26 mouse cellular contexts compared by ENCODE assay signal in genomic region chr4:49178891-49179290, GRCm38 (mm10).
A peak's percentile ranks its signal among the peaks of the same experiment; 100 is the strongest.
DNase-seq lines count a peak whose midpoint lies in the region; ATAC-seq and TF ChIP-seq lines count a peak whose summit lies in the region.
"Had no signal": no experiment of that assay in that cellular context is flagged by ENCODE, and none has a peak within 500 bp of the region (broad histone marks: within the 10 kb centered on the region; RNA-seq: fewer than 3 reads in every experiment).

No protein-coding gene starts in this region.

- TF ChIP-seq EP300 in stomach, postnatal 0 days (optimal IDR thresholded peaks at IDR 0.05), result no peak

- H3K27ac ChIP-seq in forebrain, embryonic 14.5 days (ENCODE audit: low read depth, low read length), result no peak overlapping the region
- H3K27ac ChIP-seq in forebrain, embryonic 12.5 days, result no peak overlapping the region
- H3K27ac ChIP-seq in intestine, embryonic 15.5 days, result 0 out of 2 replicates have a peak overlapping the region, but pooled peaks have one; percentile 23
- no peak overlapping the region for H3K27ac ChIP-seq in intestine, postnatal 0 days (ENCODE audit: low read depth, low read length)
- H3K27ac ChIP-seq in midbrain, embryonic 13.5 days, result peak overlapping the region; percentile 20; the same call in 1 of the 2 replicates
- H3K27ac ChIP-seq in midbrain, embryonic 15.5 days, result no peak overlapping the region
- H3K27ac ChIP-seq in stomach, embryonic 16.5 days (ENCODE audit: low read length), result peak overlapping the region; percentile 47; the same call in 1 of the 2 replicates
- no peak overlapping the region for H3K27ac ChIP-seq in stomach, postnatal 0 days (replicated peaks)
- H3K27ac ChIP-seq: embryonic facial prominence, embryonic 10.5 days; embryonic facial prominence, embryonic 15.5 days; forebrain, embryonic 13.5 days; kidney, postnatal 0 days; limb, embryonic 13.5 days; liver, embryonic 14.5 days had no signal

- H3K27me3 ChIP-seq in forebrain, embryonic 14.5 days (replicated peaks; ENCODE audit: control insufficient read depth, insufficient read depth, low read length), result no peaks in the 10 kb centered on the region
- no peaks in the 10 kb centered on the region for H3K27me3 ChIP-seq in forebrain, embryonic 12.5 days
- H3K27me3 ChIP-seq in intestine, embryonic 15.5 days (replicated peaks), result no peaks in the 10 kb centered on the region
- H3K27me3 ChIP-seq in intestine, postnatal 0 days (replicated peaks; ENCODE audit: control insufficient read depth, insufficient read depth, low read length), result no peaks in the 10 kb centered on the region
- no peaks in the 10 kb centered on the region for H3K27me3 ChIP-seq in midbrain, embryonic 13.5 days
- H3K27me3 ChIP-seq in midbrain, embryonic 15.5 days (replicated peaks), result no peaks in the 10 kb centered on the region
- H3K27me3 ChIP-seq in stomach, embryonic 16.5 days (ENCODE audit: control insufficient read depth, insufficient read depth, low read length), result no peaks in the 10 kb centered on the region
- H3K27me3 ChIP-seq in stomach, postnatal 0 days (ENCODE audit: control insufficient read depth, insufficient read depth, low read length), result no peaks in the 10 kb centered on the region
- H3K27me3 ChIP-seq: CH12.LX; embryonic facial prominence, embryonic 15.5 days; forebrain, embryonic 13.5 days; limb, embryonic 13.5 days had no signal

- no peaks in the 10 kb centered on the region for H3K36me3 ChIP-seq in forebrain, embryonic 14.5 days (ENCODE audit: control insufficient read depth, insufficient read depth, low read length)
- H3K36me3 ChIP-seq in forebrain, embryonic 12.5 days (replicated peaks), result no peaks in the 10 kb centered on the region
- no peaks in the 10 kb centered on the region for H3K36me3 ChIP-seq in intestine, embryonic 15.5 days
- no peaks in the 10 kb centered on the region for H3K36me3 ChIP-seq in intestine, postnatal 0 days (ENCODE audit: control insufficient read depth, insufficient read depth)
- H3K36me3 ChIP-seq in midbrain, embryonic 13.5 days, result no peaks in the 10 kb centered on the region
- H3K36me3 ChIP-seq in midbrain, embryonic 15.5 days (replicated peaks), result no peaks in the 10 kb centered on the region
- H3K36me3 ChIP-seq in stomach, embryonic 16.5 days (ENCODE audit: control insufficient read depth, insufficient read depth, low read length), result no peaks in the 10 kb centered on the region
- no peaks in the 10 kb centered on the region for H3K36me3 ChIP-seq in stomach, postnatal 0 days (ENCODE audit: control insufficient read depth, insufficient read depth, low read length)
- H3K36me3 ChIP-seq: embryonic facial prominence, embryonic 10.5 days; embryonic facial prominence, embryonic 15.5 days; limb, embryonic 13.5 days had no signal

- H3K9ac ChIP-seq in forebrain, embryonic 14.5 days (ENCODE audit: low read length), result no peak overlapping the region
- no peak overlapping the region for H3K9ac ChIP-seq in forebrain, embryonic 12.5 days
- H3K9ac ChIP-seq in intestine, embryonic 15.5 days, result no peak overlapping the region
- H3K9ac ChIP-seq in intestine, postnatal 0 days (ENCODE audit: low read depth, low read length), result no peak overlapping the region
- H3K9ac ChIP-seq in midbrain, embryonic 13.5 days (replicated peaks), result no peak overlapping the region
- H3K9ac ChIP-seq in midbrain, embryonic 15.5 days, result no peak overlapping the region
- no peak overlapping the region for H3K9ac ChIP-seq in stomach, embryonic 16.5 days (ENCODE audit: low read length)
- no peak overlapping the region for H3K9ac ChIP-seq in stomach, postnatal 0 days (ENCODE audit: low read length)
- H3K9ac ChIP-seq: embryonic facial prominence, embryonic 15.5 days; forebrain, embryonic 13.5 days; limb, embryonic 13.5 days; liver, embryonic 14.5 days; lung, embryonic 14.5 days had no signal

- ATAC-seq in forebrain, embryonic 14.5 days, result no peak
- no peak for ATAC-seq in forebrain, embryonic 12.5 days (ENCODE audit: low FRiP score)
- peak; percentile 31; the same call in 1 of the 2 replicates for ATAC-seq in intestine, embryonic 15.5 days
- no peak for ATAC-seq in intestine, postnatal 0 days
- ATAC-seq in midbrain, embryonic 13.5 days, result no peak
- ATAC-seq in midbrain, embryonic 15.5 days (replicated peaks), result no peak
- ATAC-seq in stomach, embryonic 16.5 days (ENCODE audit: insufficient read depth, low FRiP score), result peak; percentile 44; the same call in 1 of the 2 replicates
- no peak for ATAC-seq in stomach, postnatal 0 days (ENCODE audit: low FRiP score, low TSS enrichment)
- ATAC-seq: activated CD4-positive, CD25-positive, alpha-beta regulatory T cell, adult 4 months; forebrain, embryonic 13.5 days; inflammation-experienced regulatory T-cells, adult 6 months had no signal

- peak; percentile 14 for DNase-seq in forebrain, embryonic 14.5 days (ENCODE audit: low spot score)
- DNase-seq in stomach, postnatal 0 days (ENCODE audit: low spot score), result no peak
- DNase-seq: adrenal gland, adult 2 months; adrenal gland, postnatal 36 days; cerebellum, adult 8-10 months; cerebellum, postnatal 25 days; gastrocnemius, postnatal 10 days; heart, postnatal 14 days; lung, embryonic 14.5 days; lung, postnatal 14 days; thymus, postnatal 14 days had no signal

- no peaks in the 10 kb centered on the region for H3K9me3 ChIP-seq in forebrain, embryonic 14.5 days (replicated peaks; ENCODE audit: control insufficient read depth, low read length)
- no peaks in the 10 kb centered on the region for H3K9me3 ChIP-seq in forebrain, embryonic 12.5 days
- no peaks in the 10 kb centered on the region for H3K9me3 ChIP-seq in intestine, embryonic 15.5 days
- no peaks in the 10 kb centered on the region for H3K9me3 ChIP-seq in intestine, postnatal 0 days (ENCODE audit: control insufficient read depth)
- no peaks in the 10 kb centered on the region for H3K9me3 ChIP-seq in midbrain, embryonic 13.5 days
- no peaks in the 10 kb centered on the region for H3K9me3 ChIP-seq in midbrain, embryonic 15.5 days
- H3K9me3 ChIP-seq in stomach, embryonic 16.5 days (replicated peaks; ENCODE audit: control insufficient read depth, low read length), result no peaks in the 10 kb centered on the region
- no peaks in the 10 kb centered on the region for H3K9me3 ChIP-seq in stomach, postnatal 0 days (ENCODE audit: control insufficient read depth, low read length)
- H3K9me3 ChIP-seq: embryonic facial prominence, embryonic 10.5 days; embryonic facial prominence, embryonic 15.5 days; forebrain, embryonic 13.5 days; limb, embryonic 13.5 days had no signal

- TF ChIP-seq CTCF in intestine, postnatal 0 days (IDR thresholded peaks at IDR 0.05; ENCODE audit: low read depth), result no peak
- TF ChIP-seq CTCF in stomach, postnatal 0 days (IDR thresholded peaks at IDR 0.05; ENCODE audit: low read depth), result no peak

- WGBS in forebrain, embryonic 14.5 days, result 49% methylated on average over 3 of the region's 3 CpGs
- 63% methylated on average over 3 of the region's 3 CpGs for WGBS in forebrain, embryonic 12.5 days
- WGBS in intestine, embryonic 15.5 days, result 26% methylated on average over 3 of the region's 3 CpGs
- WGBS in intestine, postnatal 0 days, result 28% methylated on average over 3 of the region's 3 CpGs
- 74% methylated on average over 3 of the region's 3 CpGs for WGBS in midbrain, embryonic 13.5 days
- WGBS in midbrain, embryonic 15.5 days, result 59% methylated on average over 3 of the region's 3 CpGs
- WGBS in stomach, embryonic 16.5 days, result 19% methylated on average over 3 of the region's 3 CpGs
- 8% methylated on average over 3 of the region's 3 CpGs for WGBS in stomach, postnatal 0 days

- no peak overlapping the region for H3K4me3 ChIP-seq in forebrain, embryonic 14.5 days (ENCODE audit: low read depth, low read length)
- H3K4me3 ChIP-seq in forebrain, embryonic 12.5 days (replicated peaks), result no peak overlapping the region
- no peak overlapping the region for H3K4me3 ChIP-seq in intestine, embryonic 15.5 days (replicated peaks)
- H3K4me3 ChIP-seq in intestine, postnatal 0 days (ENCODE audit: low read depth, low read length), result no peak overlapping the region
- H3K4me3 ChIP-seq in midbrain, embryonic 13.5 days (replicated peaks), result no peak overlapping the region
- H3K4me3 ChIP-seq in midbrain, embryonic 15.5 days, result no peak overlapping the region
- no peak overlapping the region for H3K4me3 ChIP-seq in stomach, embryonic 16.5 days (replicated peaks; ENCODE audit: low read length)
- no peak overlapping the region for H3K4me3 ChIP-seq in stomach, postnatal 0 days (ENCODE audit: low read depth, low read length)
- H3K4me3 ChIP-seq: embryonic facial prominence, embryonic 10.5 days; embryonic facial prominence, embryonic 15.5 days; forebrain, embryonic 13.5 days; limb, embryonic 13.5 days had no signal

- no peaks in the 10 kb centered on the region for H3K4me1 ChIP-seq in forebrain, embryonic 14.5 days (ENCODE audit: control insufficient read depth, insufficient read depth, low read length)
- H3K4me1 ChIP-seq in forebrain, embryonic 12.5 days, result no peaks in the 10 kb centered on the region
- H3K4me1 ChIP-seq in intestine, embryonic 15.5 days (replicated peaks), result 0 out of 2 replicates have a peak, but pooled peaks cover 3% of the 10 kb centered on the region
- peaks cover 4% of the 10 kb centered on the region for H3K4me1 ChIP-seq in intestine, postnatal 0 days (replicated peaks; ENCODE audit: control insufficient read depth, insufficient read depth, low read length)
- H3K4me1 ChIP-seq in midbrain, embryonic 13.5 days (replicated peaks), result peaks cover 4% of the 10 kb centered on the region
- 0 out of 2 replicates have a peak, but pooled peaks cover 3% of the 10 kb centered on the region for H3K4me1 ChIP-seq in midbrain, embryonic 15.5 days
- H3K4me1 ChIP-seq in stomach, embryonic 16.5 days (ENCODE audit: control insufficient read depth, insufficient read depth, low read length), result 0 out of 2 replicates have a peak, but pooled peaks cover 4% of the 10 kb centered on the region
- H3K4me1 ChIP-seq in stomach, postnatal 0 days (replicated peaks; ENCODE audit: control insufficient read depth, insufficient read depth), result no peaks in the 10 kb centered on the region
- H3K4me1 ChIP-seq: embryonic facial prominence, embryonic 10.5 days; embryonic facial prominence, embryonic 15.5 days; limb, embryonic 13.5 days had no signal

- H3K4me2 ChIP-seq in forebrain, embryonic 14.5 days (ENCODE audit: low read length), result no peak overlapping the region
- no peak overlapping the region for H3K4me2 ChIP-seq in forebrain, embryonic 12.5 days
- H3K4me2 ChIP-seq in intestine, embryonic 15.5 days (replicated peaks), result no peak overlapping the region
- H3K4me2 ChIP-seq in intestine, postnatal 0 days (replicated peaks; ENCODE audit: low read depth), result no peak overlapping the region
- no peak overlapping the region for H3K4me2 ChIP-seq in midbrain, embryonic 13.5 days (replicated peaks)
- H3K4me2 ChIP-seq in midbrain, embryonic 15.5 days, result no peak overlapping the region
- H3K4me2 ChIP-seq in stomach, embryonic 16.5 days (ENCODE audit: low read depth, low read length), result no peak overlapping the region
- no peak overlapping the region for H3K4me2 ChIP-seq in stomach, postnatal 0 days (replicated peaks; ENCODE audit: low read depth)
- H3K4me2 ChIP-seq: embryonic facial prominence, embryonic 15.5 days; forebrain, embryonic 13.5 days; limb, embryonic 13.5 days; lung, embryonic 14.5 days had no signal

Comparison
In these comparisons a context has a peak if more than half of its experiments do, and no peak if none do; other contexts are left out.
1. ATAC-seq: peak in intestine, embryonic 15.5 days (single experiment) and stomach, embryonic 16.5 days (single experiment); none in forebrain, embryonic 14.5 days (single experiment), forebrain, embryonic 12.5 days (single experiment), intestine, postnatal 0 days (single experiment), midbrain, embryonic 13.5 days (single experiment), midbrain, embryonic 15.5 days (single experiment) and stomach, postnatal 0 days (single experiment).
2. H3K27ac ChIP-seq: peak in intestine, embryonic 15.5 days (single experiment), midbrain, embryonic 13.5 days (single experiment) and stomach, embryonic 16.5 days (single experiment); none in forebrain, embryonic 14.5 days (single experiment), forebrain, embryonic 12.5 days (single experiment), intestine, postnatal 0 days (single experiment), midbrain, embryonic 15.5 days (single experiment) and stomach, postnatal 0 days (single experiment).